In genomic region chr14:8080165-8080679, GRCm38 (mm10) we compare ENCODE assay signal across 8 mouse cellular contexts. TPM values are rescaled to one million over a fixed set of nuclear protein-coding genes. Genes with fewer than 3 reads are reported as not detected.
A peak's percentile ranks its signal among the peaks of the same experiment; 100 is the strongest.
DNase-seq lines count a peak whose midpoint lies in the region; ATAC-seq lines count a peak whose summit lies in the region.

Gene Rpp14, plus strand, starts transcription at chr14:8080367.

- peak; percentile 95 for ATAC-seq in intestine, embryonic 14.5 days (replicated peaks; ENCODE audit: low FRiP score, low TSS enrichment, low read depth)

- peak within 1 kb of the TSS; percentile 75 for H3K9ac ChIP-seq in intestine, embryonic 14.5 days (ENCODE audit: low read length)

- H3K4me1 ChIP-seq in intestine, embryonic 14.5 days (replicated peaks; ENCODE audit: control insufficient read depth, insufficient read depth, low read length) = peaks cover 9% of the 10 kb centered on the region

- peak within 1 kb of the TSS; percentile 72 for H3K4me3 ChIP-seq in intestine, embryonic 14.5 days (ENCODE audit: low read depth, low read length)

- H3K9me3 ChIP-seq in intestine, embryonic 14.5 days (ENCODE audit: control insufficient read depth, low read length) = no peaks in the 10 kb centered on the region

- peaks cover 18% of the 10 kb centered on the region for H3K36me3 ChIP-seq in intestine, embryonic 14.5 days (ENCODE audit: control insufficient read depth, insufficient read depth, low read length)

- H3K4me2 ChIP-seq in intestine, embryonic 14.5 days (ENCODE audit: low read length) = peak within 1 kb of the TSS; percentile 81

- DNase-seq in adipocyte (ENCODE audit: low spot score) = peak; percentile 90
- peak; percentile 100 for DNase-seq in embryo, embryonic 10 days (ENCODE audit: low spot score)
- DNase-seq in gastrocnemius, postnatal 14 days = peak; percentile 93
- DNase-seq in intestine, embryonic 14.5 days (ENCODE audit: low spot score) = peak; percentile 98
- peak; percentile 96 to 98 for DNase-seq in left cerebral cortex, postnatal 14 days (ENCODE audit: low spot score in 2 of 2)
- peak; percentile 97 for DNase-seq in mesoderm, embryonic 11.5 days (ENCODE audit: low read depth, low spot score)
- DNase-seq in right cerebral cortex, postnatal 36 days (ENCODE audit: low spot score in 2 of 2) = peak; percentile 94 to 96
- peak; percentile 92 for DNase-seq in yolk sac, embryonic 10.5 days (ENCODE audit: low spot score)

- peak within 1 kb of the TSS; percentile 97 for H3K27ac ChIP-seq in intestine, embryonic 14.5 days (ENCODE audit: low read depth)

- WGBS in intestine, embryonic 14.5 days = under 1% methylated on average over 47 of the region's 47 CpGs

- no peaks in the 10 kb centered on the region for H3K27me3 ChIP-seq in intestine, embryonic 14.5 days (replicated peaks; ENCODE audit: control insufficient read depth, insufficient read depth, low read length)

- intact Hi-C loops in gastrocnemius, postnatal 14 days (cut with DNase I; ENCODE audit: low total_unique reads) = no loop called here
- intact Hi-C loops in left cerebral cortex, postnatal 14 days (cut with DNase I) = no loop called here

RNA-seq across cellular contexts. Expression of gene Rpp14, which starts in this region (rescaled TPM):
- total RNA-seq in gastrocnemius, postnatal 14 days (2021) = 10 to 100 TPM; 18.7 to 21.1 TPM
- 67.1 and 67.6 TPM in 2 replicates for polyA plus RNA-seq in intestine, embryonic 14.5 days (2014; fragmentation: Nextera tagmentation; extraction: Ambion mirVana)
- 10 to 100 TPM; 28.0 to 28.9 TPM for total RNA-seq in left cerebral cortex, postnatal 14 days (2021)

Comparison
In these comparisons a context has a peak if more than half of its experiments do, and no peak if none do; other contexts are left out.
1. Peak in every context shown above with its lines: DNase-seq, ATAC-seq, H3K4me3 ChIP-seq and H3K27ac ChIP-seq.